Mouse (Mus musculus): ENCODE data around the gene Rps4x. TPM values are rescaled to one million over a fixed set of nuclear protein-coding genes. Genes with fewer than 3 reads are reported as not detected.

Gene Rps4x
- polyA plus RNA-seq, 1 experiment from 2014 or later, result 742 TPM

DNA sequence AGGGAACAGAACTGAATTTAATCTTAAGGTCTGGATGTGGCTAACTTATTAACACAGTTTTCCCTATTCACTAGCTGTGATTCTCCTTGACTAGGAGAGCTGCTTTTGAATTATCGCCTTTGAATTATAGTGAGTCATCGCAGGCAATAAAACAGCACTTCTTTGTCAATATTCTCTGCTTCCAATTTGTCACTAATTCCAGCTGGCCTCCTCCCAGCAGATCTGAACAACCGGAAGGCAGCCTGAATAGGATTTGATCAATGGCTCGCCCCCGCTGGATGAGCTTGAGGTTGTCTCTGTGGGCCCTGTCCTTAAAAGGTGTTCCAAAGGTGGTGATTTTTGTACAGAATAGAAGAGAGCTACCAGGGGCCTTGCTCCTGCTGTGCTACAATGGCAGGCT, 22.7 kb downstream of the Rps4x start:
- Histone ChIP-seq H3K36me3 (no peaks in the 10 kb centered on the region), H3K4me2 (no peak overlapping the region), H3K4me3 (replicated peaks) (no peak overlapping the region), H3K4me1 (no peaks in the 10 kb centered on the region), H3K27me3 (replicated peaks) (no peaks in the 10 kb centered on the region), H3K9me3 (no peaks in the 10 kb centered on the region), H3K27ac (no peak overlapping the region), H3K9ac (no peak overlapping the region)
- 60% methylated on average over 5 of the region's 5 CpGs for WGBS
- ATAC-seq (ENCODE audit: insufficient read depth, low FRiP score, low read depth), result no peak

DNA sequence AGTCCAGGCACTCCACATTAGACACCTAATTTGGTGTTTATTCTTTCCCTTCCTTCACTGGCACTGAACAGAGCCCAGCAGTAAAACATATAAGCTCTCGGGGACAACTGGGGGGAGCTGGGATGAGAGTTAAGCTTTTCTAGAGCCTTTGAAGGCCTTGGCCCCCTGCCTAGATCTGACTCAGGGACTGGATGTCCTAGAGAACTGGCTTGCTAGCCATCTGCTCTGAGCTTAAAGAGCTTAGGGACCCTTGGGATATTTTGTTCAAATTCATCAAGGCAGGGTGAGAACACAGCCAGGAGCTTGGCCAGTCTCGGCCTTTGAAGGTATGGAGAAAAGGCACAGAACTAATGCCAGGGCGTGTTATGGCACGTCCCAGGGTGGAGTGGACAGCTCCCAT, 25.7 kb downstream of the Rps4x start:
- no peak overlapping the region for H3K27ac ChIP-seq
- no peak for ATAC-seq (ENCODE audit: insufficient read depth, low FRiP score, low read depth)

DNA sequence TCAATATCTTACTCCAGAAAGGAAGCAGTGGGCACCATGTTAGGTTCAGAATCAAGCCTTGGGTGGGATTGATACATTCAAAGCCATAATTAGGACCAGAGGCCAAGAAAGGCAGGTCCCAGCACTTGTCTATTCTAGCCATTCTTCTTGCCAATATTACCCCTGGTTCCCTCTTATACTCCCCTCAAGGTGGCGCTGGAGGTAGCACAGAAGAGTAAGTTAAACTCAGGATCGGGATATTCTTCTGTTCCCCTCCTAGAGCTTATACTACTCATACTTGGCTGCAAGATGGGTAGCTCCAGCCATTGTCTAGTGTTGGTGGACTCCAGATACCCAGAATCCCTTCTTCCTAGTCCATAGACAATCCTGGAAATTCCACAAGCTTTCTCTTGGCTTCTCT, 26.1 kb downstream of the Rps4x start:
- H3K9ac ChIP-seq, result no peak overlapping the region
- H3K9me3 ChIP-seq, result no peaks in the 10 kb centered on the region
- H3K4me1 ChIP-seq, result no peaks in the 10 kb centered on the region
- 40% methylated on average over 2 of the region's 2 CpGs for whole genome bisulfite sequencing
- H3K36me3 ChIP-seq, result no peaks in the 10 kb centered on the region
- H3K27me3 ChIP-seq (replicated peaks), result no peaks in the 10 kb centered on the region
- no peak overlapping the region for H3K4me2 ChIP-seq
- no peak for ATAC-seq (ENCODE audit: insufficient read depth, low FRiP score, low read depth)
- H3K27ac ChIP-seq, result no peak overlapping the region
- H3K4me3 ChIP-seq (replicated peaks), result no peak overlapping the region

More for the DNA sequence above, 25.7 kb downstream of the Rps4x start:
- WGBS, result 68% methylated on average over 4 of the region's 4 CpGs
- Histone ChIP-seq H3K9ac (no peak overlapping the region), H3K4me3 (replicated peaks) (no peak overlapping the region), H3K4me2 (no peak overlapping the region), H3K36me3 (no peaks in the 10 kb centered on the region), H3K27me3 (replicated peaks) (no peaks in the 10 kb centered on the region), H3K9me3 (no peaks in the 10 kb centered on the region), H3K4me1 (no peaks in the 10 kb centered on the region)

DNA sequence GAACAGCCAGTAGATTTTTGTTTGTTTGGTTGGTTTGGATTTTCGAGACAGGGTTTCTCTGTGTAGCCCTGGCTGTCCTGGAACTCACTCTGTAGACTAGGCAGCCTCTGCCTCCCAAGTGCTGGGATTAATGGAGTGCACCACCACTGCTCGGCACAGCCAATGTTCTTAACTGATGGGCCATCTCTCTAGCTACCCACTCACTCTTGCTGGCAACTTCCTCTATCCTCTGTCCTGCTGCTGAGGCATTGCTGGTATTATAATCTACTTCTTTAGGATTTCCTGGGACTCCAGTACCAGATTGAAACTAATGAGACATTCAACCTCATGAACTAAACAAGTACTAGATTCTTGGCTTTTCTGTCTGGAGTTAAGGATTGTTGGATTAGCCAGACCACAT, 28.7 kb downstream of the Rps4x start:
- no peak overlapping the region for H3K9ac ChIP-seq
- ATAC-seq (ENCODE audit: insufficient read depth, low FRiP score, low read depth), result no peak
- no peak overlapping the region for H3K27ac ChIP-seq
- no peak overlapping the region for H3K4me2 ChIP-seq
- 59% methylated on average over 2 of the region's 2 CpGs for WGBS
- H3K36me3 ChIP-seq, result no peaks in the 10 kb centered on the region
- no peaks in the 10 kb centered on the region for H3K9me3 ChIP-seq
- no peaks in the 10 kb centered on the region for H3K27me3 ChIP-seq (replicated peaks)
- H3K4me3 ChIP-seq (replicated peaks), result no peak overlapping the region
- no peaks in the 10 kb centered on the region for H3K4me1 ChIP-seq

DNA sequence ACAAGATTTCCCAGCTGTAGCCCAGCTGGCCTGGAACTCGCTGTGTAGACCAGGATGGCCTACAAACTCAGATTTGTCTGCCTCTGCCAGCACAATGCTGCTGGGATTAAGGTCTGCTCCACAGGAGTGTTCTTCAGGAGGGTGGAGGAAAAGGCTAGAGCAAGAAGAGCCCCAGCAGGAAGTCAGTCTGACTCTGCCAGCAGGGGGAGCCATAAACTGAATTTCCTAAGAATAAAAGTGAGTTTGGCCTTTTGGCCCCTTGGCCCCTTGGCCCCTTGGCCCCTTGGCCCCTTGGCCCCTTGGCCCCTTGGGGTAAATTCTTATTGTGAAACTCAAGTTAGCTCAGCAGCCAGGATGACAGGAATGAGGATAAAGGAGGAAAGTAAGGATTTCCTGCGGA, 29.4 kb downstream of the Rps4x start:
- 63% methylated on average over 2 of the region's 2 CpGs for WGBS
- Histone ChIP-seq H3K4me2 (no peak overlapping the region), H3K36me3 (no peaks in the 10 kb centered on the region), H3K9me3 (no peaks in the 10 kb centered on the region), H3K4me3 (replicated peaks) (no peak overlapping the region), H3K4me1 (no peaks in the 10 kb centered on the region), H3K9ac (no peak overlapping the region), H3K27ac (no peak overlapping the region), H3K27me3 (replicated peaks) (no peaks in the 10 kb centered on the region)
- ATAC-seq (ENCODE audit: insufficient read depth, low FRiP score, low read depth), result no peak

DNA sequence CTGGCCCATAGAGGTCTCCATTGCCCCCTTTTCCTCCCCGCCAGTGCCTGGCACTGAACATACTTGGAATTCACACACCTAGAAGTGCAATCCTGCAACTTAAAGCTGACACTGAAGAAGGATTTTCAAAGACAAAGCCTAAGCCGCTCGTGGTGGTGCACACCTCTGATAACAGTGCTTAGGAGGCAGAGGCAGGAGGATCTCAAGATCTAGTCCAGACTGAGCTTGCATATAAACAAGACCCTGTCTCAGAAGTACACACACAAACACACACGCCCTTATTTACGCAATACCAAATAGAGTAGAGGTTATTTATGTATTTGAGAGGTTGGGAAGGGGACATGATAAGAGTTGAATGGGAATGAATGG, 31.8 kb downstream of the Rps4x start:
- Histone ChIP-seq H3K27ac (peak overlapping the region; percentile 77; the same call in 1 of the 2 replicates), H3K4me3 (replicated peaks) (peak overlapping the region; percentile 39), H3K36me3 (no peaks in the 10 kb centered on the region), H3K9ac (no peak overlapping the region), H3K9me3 (no peaks in the 10 kb centered on the region), H3K27me3 (replicated peaks) (no peaks in the 10 kb centered on the region), H3K4me1 (no peaks in the 10 kb centered on the region), H3K4me2 (peak overlapping the region; percentile 42)
- peak; percentile 18 for ATAC-seq (ENCODE audit: insufficient read depth, low FRiP score, low read depth)
- 49% methylated on average over 5 of the region's 5 CpGs for WGBS

DNA sequence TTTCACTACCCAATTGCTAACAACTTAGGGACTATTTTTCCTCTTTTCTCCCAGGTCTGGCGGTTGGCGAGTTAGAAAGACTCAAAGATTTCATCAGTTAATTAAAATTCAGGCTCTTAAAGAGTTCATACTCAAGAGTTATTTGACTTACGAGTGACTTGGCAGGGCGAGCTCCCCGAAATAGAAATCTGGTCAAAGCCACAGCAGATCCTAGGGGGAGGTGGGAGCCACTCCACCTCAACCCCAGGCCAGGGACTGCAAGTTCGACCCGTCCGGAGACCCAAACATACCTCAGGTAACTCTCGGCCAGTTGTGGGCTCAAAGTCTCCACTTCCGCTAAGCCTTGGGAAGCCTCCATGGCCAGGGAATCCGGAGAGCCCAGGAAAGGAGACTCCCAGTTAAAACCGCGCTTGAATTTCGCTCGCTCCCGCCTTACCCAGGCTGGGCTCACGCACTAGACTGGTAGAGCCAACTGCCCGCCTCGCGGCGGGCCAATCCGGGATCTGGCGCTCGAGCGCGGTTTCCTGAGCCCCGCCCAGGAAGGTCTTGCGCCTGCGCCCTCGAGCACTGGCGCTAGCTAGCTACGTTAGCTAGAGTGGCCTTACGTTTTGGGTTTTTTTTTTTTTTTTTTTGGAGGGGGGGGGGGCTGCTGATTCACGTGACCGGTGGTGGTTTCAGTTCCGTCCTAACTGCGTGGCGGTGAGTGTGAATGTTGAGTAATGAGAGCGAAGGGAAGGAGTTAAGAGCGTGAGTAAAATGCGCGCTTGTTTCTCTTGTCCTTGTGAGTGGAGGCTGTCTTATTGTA, 32.4 kb downstream of the Rps4x start, which contains the start of gene Ercc6l:
TSS of gene Ercc6l (minus strand) at position 474 of the 805 bp plus-strand sequence.
- Histone ChIP-seq H3K27me3 (replicated peaks) (no peaks in the 10 kb centered on the region), H3K4me1 (no peaks in the 10 kb centered on the region), H3K27ac (peak within 1 kb of the TSS; percentile 77; the same call in 1 of the 2 replicates), H3K36me3 (no peaks in the 10 kb centered on the region), H3K9me3 (no peaks in the 10 kb centered on the region), H3K4me2 (peak within 1 kb of the TSS; percentile 42), H3K9ac (peak within 1 kb of the TSS; percentile 37; the same call in 1 of the 2 replicates), H3K4me3 (replicated peaks) (peak within 1 kb of the TSS; percentile 56)
- peak; percentile 98 for ATAC-seq (ENCODE audit: insufficient read depth, low FRiP score, low read depth)
- WGBS, result 15% methylated on average over 42 of the region's 42 CpGs

DNA sequence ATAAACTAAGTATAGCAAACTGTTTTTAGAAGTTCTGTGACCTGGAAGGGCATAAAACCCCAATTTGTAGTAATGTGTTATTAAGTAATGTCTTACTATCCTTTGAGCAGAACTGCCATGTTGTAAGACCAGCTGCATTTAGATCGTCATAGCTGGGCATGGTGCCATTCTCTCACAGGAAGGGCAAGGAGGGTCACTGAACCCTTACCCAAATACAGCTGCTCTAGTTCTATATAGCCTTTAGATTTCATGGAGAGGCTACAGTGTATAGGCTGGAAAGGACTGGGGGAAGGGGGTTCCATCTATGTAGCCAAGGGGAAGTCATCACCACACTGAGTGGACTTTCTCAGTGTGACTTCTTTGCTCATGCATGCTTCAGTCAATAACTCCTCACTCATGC, 48.0 kb downstream of the Rps4x start:
- H3K4me1 ChIP-seq, result no peaks in the 10 kb centered on the region
- ATAC-seq (ENCODE audit: insufficient read depth, low FRiP score, low read depth), result no peak
- 50% methylated on average over 1 of the region's 1 CpGs for WGBS

More for the DNA sequence above, 48.0 kb downstream of the Rps4x start:
- Histone ChIP-seq H3K9ac (no peak overlapping the region), H3K27me3 (replicated peaks) (no peaks in the 10 kb centered on the region), H3K36me3 (no peaks in the 10 kb centered on the region), H3K27ac (no peak overlapping the region), H3K4me3 (replicated peaks) (no peak overlapping the region), H3K9me3 (no peaks in the 10 kb centered on the region), H3K4me2 (no peak overlapping the region)

Other genes with a start within 250 kb of the Rps4x start
- gene Rtl5, start 118.1 kb downstream of the Rps4x start, polyA plus RNA-seq (2015; fragmentation: Nextera tagmentation; extraction: Ambion mirVana), result 2.4 and 2.5 TPM in 2 replicates
- gene Pin4, start 69.9 kb downstream of the Rps4x start, polyA plus RNA-seq (2015; fragmentation: Nextera tagmentation; extraction: Ambion mirVana), result 54.4 and 60.8 TPM in 2 replicates
- gene Ercc6l, start 32.3 kb downstream of the Rps4x start, polyA plus RNA-seq (2015; fragmentation: Nextera tagmentation; extraction: Ambion mirVana), result 9.4 and 10.5 TPM in 2 replicates
- gene Cited1, start 62.8 kb upstream of the Rps4x start, polyA plus RNA-seq (2015; fragmentation: Nextera tagmentation; extraction: Ambion mirVana), result 10.1 and 12.5 TPM in 2 replicates